14 mouse cellular contexts compared by ENCODE assay signal in the genomic region with DNA sequence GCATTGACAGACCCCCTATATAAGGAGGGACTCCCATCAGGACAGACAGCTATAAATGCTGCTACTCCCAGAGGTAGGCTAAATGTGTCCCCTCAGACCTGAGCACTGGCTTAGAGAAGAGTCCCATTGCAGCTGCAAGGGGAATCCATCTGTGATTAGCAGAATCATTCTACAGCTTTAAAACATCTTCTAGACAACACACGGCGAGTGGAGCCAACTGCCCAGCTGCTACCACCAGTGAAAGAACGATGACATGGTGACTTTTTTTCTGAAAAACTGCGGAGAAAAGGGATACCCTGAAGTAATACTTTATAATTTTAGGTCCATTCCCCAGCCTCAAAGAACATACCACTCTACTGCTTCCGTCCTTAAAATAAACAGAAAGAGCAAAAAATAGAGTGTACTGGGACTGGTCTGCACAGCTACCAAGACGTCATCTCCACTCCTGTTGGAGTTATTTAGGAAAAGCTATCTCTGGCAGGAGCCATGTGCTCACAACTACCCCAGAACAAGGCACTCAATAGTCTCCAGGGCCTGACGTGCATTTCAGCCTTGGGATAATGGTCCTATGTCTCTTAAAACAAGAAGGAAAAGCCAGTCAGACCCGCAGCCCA.
"Had no signal": no experiment of that assay in that cellular context is flagged by ENCODE, and none has a peak within 500 bp of the region (broad histone marks: within the 10 kb centered on the region; RNA-seq: fewer than 3 reads in every experiment).

No protein-coding gene starts in this region.

- H3K27me3 ChIP-seq: intestine, embryonic 15.5 days; liver, embryonic 15.5 days; neural tube, embryonic 15.5 days had no signal

- DNase-seq: kidney, adult 18-20 months; kidney, postnatal 10 days; kidney, postnatal 4 days; midbrain, embryonic 14.5 days; spleen, adult 18-20 months; thymus, adult 2 months; thymus, postnatal 25 days had no signal

- ATAC-seq: intestine, embryonic 15.5 days had no signal

- H3K4me1 ChIP-seq: intestine, embryonic 15.5 days; limb, embryonic 10.5 days; liver, embryonic 15.5 days; midbrain, embryonic 10.5 days had no signal

- H3K36me3 ChIP-seq: intestine, embryonic 15.5 days; limb, embryonic 10.5 days; liver, embryonic 15.5 days; midbrain, embryonic 10.5 days; neural tube, embryonic 15.5 days had no signal

- H3K9ac ChIP-seq: intestine, embryonic 15.5 days; liver, embryonic 15.5 days; neural tube, embryonic 15.5 days had no signal

- H3K4me2 ChIP-seq: intestine, embryonic 15.5 days; liver, embryonic 11.5 days; liver, embryonic 15.5 days; neural tube, embryonic 15.5 days had no signal

- H3K9me3 ChIP-seq: intestine, embryonic 15.5 days; limb, embryonic 10.5 days; liver, embryonic 15.5 days; midbrain, embryonic 10.5 days; neural tube, embryonic 15.5 days had no signal

- H3K27ac ChIP-seq: intestine, embryonic 15.5 days; limb, embryonic 10.5 days; liver, embryonic 15.5 days; midbrain, embryonic 10.5 days; neural tube, embryonic 15.5 days had no signal

- H3K4me3 ChIP-seq: intestine, embryonic 15.5 days; limb, embryonic 10.5 days; liver, embryonic 15.5 days; midbrain, embryonic 10.5 days; myocyte; neural tube, embryonic 15.5 days had no signal
